ENCODE assay signal across 27 mouse cellular contexts in genomic region chr6:4562401-4562800, GRCm38 (mm10). TPM values are rescaled to one million over a fixed set of nuclear protein-coding genes. Genes with fewer than 3 reads are reported as not detected.
DNase-seq lines count a peak whose midpoint lies in the region; ATAC-seq and TF ChIP-seq lines count a peak whose summit lies in the region.
"Had no signal": no experiment of that assay in that cellular context is flagged by ENCODE, and none has a peak within 500 bp of the region (broad histone marks: within the 10 kb centered on the region; RNA-seq: fewer than 3 reads in every experiment).

No protein-coding gene starts in this region.

- H3K27me3 ChIP-seq in hindbrain, embryonic 10.5 days (ENCODE audit: insufficient read depth, poor library complexity, severe bottlenecking): no peaks in the 10 kb centered on the region
- H3K27me3 ChIP-seq in hindbrain, postnatal 0 days (ENCODE audit: insufficient read depth, low read length): no peaks in the 10 kb centered on the region
- H3K27me3 ChIP-seq in embryonic facial prominence, embryonic 11.5 days (ENCODE audit: control insufficient read depth, insufficient read depth, low read length): no peaks in the 10 kb centered on the region
- H3K27me3 ChIP-seq in limb, embryonic 12.5 days: no peaks in the 10 kb centered on the region
- H3K27me3 ChIP-seq: midbrain, embryonic 13.5 days had no signal

- H3K36me3 ChIP-seq in hindbrain, embryonic 10.5 days: no peaks in the 10 kb centered on the region
- no peaks in the 10 kb centered on the region for H3K36me3 ChIP-seq in hindbrain, postnatal 0 days (ENCODE audit: insufficient read depth, low read length)
- H3K36me3 ChIP-seq in embryonic facial prominence, embryonic 11.5 days (replicated peaks; ENCODE audit: control insufficient read depth, insufficient read depth, low read depth, low read length): no peaks in the 10 kb centered on the region; the same call in 1 of the 2 replicates
- H3K36me3 ChIP-seq in limb, embryonic 12.5 days: no peaks in the 10 kb centered on the region
- H3K36me3 ChIP-seq: forebrain, embryonic 10.5 days; midbrain, embryonic 13.5 days; neural tube, embryonic 13.5 days had no signal

- H3K9ac ChIP-seq in hindbrain, postnatal 0 days (replicated peaks; ENCODE audit: low read length): no peak overlapping the region
- no peak overlapping the region for H3K9ac ChIP-seq in embryonic facial prominence, embryonic 11.5 days (replicated peaks; ENCODE audit: low read length)
- H3K9ac ChIP-seq in limb, embryonic 12.5 days (replicated peaks): no peak overlapping the region
- H3K9ac ChIP-seq: hindbrain, embryonic 14.5 days; midbrain, embryonic 13.5 days; neural tube, embryonic 13.5 days had no signal

- no peaks in the 10 kb centered on the region for H3K9me3 ChIP-seq in hindbrain, embryonic 10.5 days
- no peaks in the 10 kb centered on the region for H3K9me3 ChIP-seq in hindbrain, postnatal 0 days (ENCODE audit: low read length)
- no peaks in the 10 kb centered on the region for H3K9me3 ChIP-seq in embryonic facial prominence, embryonic 11.5 days (replicated peaks; ENCODE audit: control insufficient read depth, low read length)
- H3K9me3 ChIP-seq in limb, embryonic 12.5 days: no peaks in the 10 kb centered on the region
- H3K9me3 ChIP-seq: forebrain, embryonic 10.5 days; megakaryocyte, embryonic 14.5 days; midbrain, embryonic 13.5 days; neural tube, embryonic 13.5 days had no signal

- no peak overlapping the region for H3K4me2 ChIP-seq in hindbrain, postnatal 0 days (ENCODE audit: low read depth, low read length)
- no peak overlapping the region for H3K4me2 ChIP-seq in embryonic facial prominence, embryonic 11.5 days (ENCODE audit: low read depth, low read length)
- H3K4me2 ChIP-seq in limb, embryonic 12.5 days: no peak overlapping the region
- H3K4me2 ChIP-seq: heart, embryonic 11.5 days; hindbrain, embryonic 14.5 days; liver, embryonic 11.5 days; midbrain, embryonic 13.5 days; neural tube, embryonic 13.5 days had no signal

- WGBS in hindbrain, embryonic 10.5 days: 57% methylated on average over 1 of the region's 1 CpGs
- WGBS in hindbrain, postnatal 0 days: 59% methylated on average over 1 of the region's 1 CpGs
- 22% methylated on average over 1 of the region's 1 CpGs for WGBS in embryonic facial prominence, embryonic 11.5 days
- WGBS in limb, embryonic 12.5 days: 18% methylated on average over 1 of the region's 1 CpGs

- 0 out of 2 replicates have a peak overlapping the region, but pooled peaks have one; percentile 8 for H3K27ac ChIP-seq in hindbrain, embryonic 10.5 days
- no peak overlapping the region for H3K27ac ChIP-seq in hindbrain, postnatal 0 days
- 0 out of 2 replicates have a peak overlapping the region, but pooled peaks have one; percentile 22 for H3K27ac ChIP-seq in embryonic facial prominence, embryonic 11.5 days (replicated peaks; ENCODE audit: low read depth, low read length)
- H3K27ac ChIP-seq in limb, embryonic 12.5 days: peak overlapping the region; percentile 66
- H3K27ac ChIP-seq in left cerebral cortex, adult 2 months: no peak overlapping the region
- H3K27ac ChIP-seq: hindbrain, embryonic 14.5 days; layer of hippocampus, adult 2 months; midbrain, embryonic 13.5 days; neural tube, embryonic 13.5 days had no signal

- DNase-seq in hindbrain, embryonic 10.5 days (ENCODE audit: low spot score): no peak
- DNase-seq in hindbrain, postnatal 0 days (ENCODE audit: low spot score): no peak
- DNase-seq in brain, adult 2 months (ENCODE audit: low read depth, low spot score): peak; percentile 50
- DNase-seq in embryonic facial prominence, embryonic 11.5 days (ENCODE audit: low spot score): no peak
- DNase-seq in left cerebral cortex, adult 2 months (ENCODE audit: extremely low spot score in 1 of 2, low spot score in 2 of 2): no peak
- no peak for DNase-seq in thymus, postnatal 4 days
- DNase-seq: adrenal gland, postnatal 25 days; cerebellum, adult 18-20 months; cerebellum, postnatal 14 days; gastrocnemius, postnatal 25 days; heart, adult 11 months; heart, postnatal 4 days; kidney, adult 2 months; kidney, postnatal 36 days; left cerebral cortex, postnatal 4 days had no signal

- intact Hi-C loops in left cerebral cortex, adult 2 months (cut with DNase I): no loop called here

- peaks cover 20% of the 10 kb centered on the region for H3K4me1 ChIP-seq in hindbrain, embryonic 10.5 days (replicated peaks)
- no peaks in the 10 kb centered on the region for H3K4me1 ChIP-seq in hindbrain, postnatal 0 days (ENCODE audit: insufficient read depth, low read length)
- peaks cover 3% of the 10 kb centered on the region; the same call in 1 of the 2 replicates for H3K4me1 ChIP-seq in embryonic facial prominence, embryonic 11.5 days (ENCODE audit: control insufficient read depth, insufficient read depth, low read length)
- H3K4me1 ChIP-seq in limb, embryonic 12.5 days (replicated peaks): peaks cover 45% of the 10 kb centered on the region
- H3K4me1 ChIP-seq: megakaryocyte, embryonic 14.5 days had no signal

- no peak overlapping the region for H3K4me3 ChIP-seq in hindbrain, embryonic 10.5 days
- no peak overlapping the region for H3K4me3 ChIP-seq in hindbrain, postnatal 0 days (ENCODE audit: low read length)
- no peak overlapping the region for H3K4me3 ChIP-seq in embryonic facial prominence, embryonic 11.5 days (ENCODE audit: low read depth, low read length)
- H3K4me3 ChIP-seq in limb, embryonic 12.5 days (replicated peaks): no peak overlapping the region
- H3K4me3 ChIP-seq in left cerebral cortex, adult 2 months: no peak overlapping the region
- H3K4me3 ChIP-seq: forebrain, embryonic 10.5 days; layer of hippocampus, adult 2 months; megakaryocyte, embryonic 14.5 days; midbrain, embryonic 13.5 days; neural tube, embryonic 13.5 days had no signal

- no peak for ATAC-seq in hindbrain, postnatal 0 days
- no peak for ATAC-seq in embryonic facial prominence, embryonic 11.5 days (replicated peaks; ENCODE audit: insufficient number of reproducible peaks, low FRiP score, low TSS enrichment, low read depth)
- no peak for ATAC-seq in limb, embryonic 12.5 days (ENCODE audit: insufficient number of reproducible peaks, insufficient read depth, low FRiP score, low TSS enrichment, low read depth)
- ATAC-seq in megakaryocyte, adult 5-6 weeks (ENCODE audit: poor library complexity, severe bottlenecking): no peak
- ATAC-seq: forebrain, embryonic 16.5 days; inflammation-experienced regulatory T-cells, adult 6 months; midbrain, embryonic 13.5 days had no signal

- TF ChIP-seq CTCF in hindbrain, postnatal 0 days (IDR thresholded peaks at IDR 0.05; ENCODE audit: low read depth): no peak
- no peak for TF ChIP-seq CTCF in left cerebral cortex, adult 2 months (IDR thresholded peaks at IDR 0.05)

RNA-seq across cellular contexts. Expression of gene Casd1, which starts 38.2 kb away (rescaled TPM):
- 33.8 and 36.4 TPM in 2 replicates for polyA plus RNA-seq in hindbrain, embryonic 10.5 days (2016; fragmentation: Nextera tagmentation; extraction: Ambion mirVana)
- total RNA-seq in hindbrain, postnatal 0 days (2014; rRNA removed): 68.9 and 76.1 TPM in 2 replicates
- polyA plus RNA-seq in hindbrain, postnatal 0 days (2015; fragmentation: Nextera tagmentation; extraction: Ambion mirVana): 39.1 and 40.2 TPM in 2 replicates
- 57.7 and 61.6 TPM in 2 replicates for polyA plus RNA-seq in embryonic facial prominence, embryonic 11.5 days (2014; fragmentation: Nextera tagmentation; extraction: Ambion mirVana)
- 51.6 and 53.1 TPM in 2 replicates for polyA plus RNA-seq in limb, embryonic 12.5 days (2016; fragmentation: Nextera tagmentation; extraction: Ambion mirVana)
- total RNA-seq in left cerebral cortex, adult 2 months (2021): 10 to 100 TPM; 45.4 to 51.8 TPM
- 28.1 and 31.5 TPM in 2 replicates for total RNA-seq in megakaryocyte, adult 5-6 weeks (2015)
- 62.1 and 68.1 TPM in 2 replicates for total RNA-seq in megakaryocyte, adult 5-6 weeks (2017)

RNA-seq across cellular contexts. Expression of gene Col1a2, which starts 57.8 kb away (rescaled TPM):
- 99.8 and 130 TPM in 2 replicates for polyA plus RNA-seq in hindbrain, embryonic 10.5 days (2016; fragmentation: Nextera tagmentation; extraction: Ambion mirVana)
- total RNA-seq in hindbrain, postnatal 0 days (2014; rRNA removed): 104 and 127 TPM in 2 replicates
- polyA plus RNA-seq in hindbrain, postnatal 0 days (2015; fragmentation: Nextera tagmentation; extraction: Ambion mirVana): 66.9 and 83.8 TPM in 2 replicates
- 225 and 245 TPM in 2 replicates for polyA plus RNA-seq in embryonic facial prominence, embryonic 11.5 days (2014; fragmentation: Nextera tagmentation; extraction: Ambion mirVana)
- 448 and 471 TPM in 2 replicates for polyA plus RNA-seq in limb, embryonic 12.5 days (2016; fragmentation: Nextera tagmentation; extraction: Ambion mirVana)
- total RNA-seq in left cerebral cortex, adult 2 months (2021): 10 to 100 TPM; 20.2 to 21.8 TPM
- 0.87 and 1.2 TPM in 2 replicates for total RNA-seq in megakaryocyte, adult 5-6 weeks (2015)
- 1.1 and 1.6 TPM in 2 replicates for total RNA-seq in megakaryocyte, adult 5-6 weeks (2017)

Comparison
In these comparisons a context has a peak if more than half of its experiments do, and no peak if none do; other contexts are left out.
1. H3K27ac ChIP-seq: peak in hindbrain, embryonic 10.5 days (single experiment), embryonic facial prominence, embryonic 11.5 days (single experiment) and limb, embryonic 12.5 days (single experiment); none in hindbrain, postnatal 0 days (single experiment) and left cerebral cortex, adult 2 months (single experiment).